Mouse (Mus musculus): ENCODE measurements at regions not wholly inside any gene's neighbourhood (a gene's known extent, or its start where the extent isn't known, plus 50 kb on each side); places are given as distances from the start of the nearest gene placed in this dataset.

DNA sequence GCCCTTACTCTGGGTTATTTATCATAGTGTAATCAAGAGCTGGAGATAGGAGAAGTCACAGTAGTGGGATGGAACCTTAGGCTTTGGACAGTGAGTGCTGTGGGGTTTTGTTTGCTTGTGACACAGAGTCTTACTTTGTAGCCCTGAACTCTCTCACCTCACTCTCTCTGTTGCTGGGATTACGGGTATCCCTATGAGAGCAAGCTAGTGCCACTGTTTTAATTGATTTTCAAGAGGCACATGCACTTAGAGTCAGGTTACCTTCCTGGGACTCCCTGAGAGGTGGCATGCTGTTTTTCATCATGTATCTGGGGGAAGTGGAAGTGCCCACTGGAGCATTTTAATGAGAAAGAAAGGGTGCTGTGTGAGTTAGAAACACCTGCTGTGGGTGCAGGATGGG, 306.0 kb upstream of the Kazn start:
- no peaks in the 10 kb centered on the region for H3K36me3 ChIP-seq (ENCODE audit: control insufficient read depth, insufficient read depth, low read length)
- no peak overlapping the region for H3K4me3 ChIP-seq (ENCODE audit: low read depth, low read length)
- 76% methylated on average over 1 of the region's 1 CpGs for WGBS
- DNase-seq (ENCODE audit: low spot score) (no peak), ATAC-seq (no peak)
- no peak overlapping the region for H3K27ac ChIP-seq (ENCODE audit: low read depth, low read length)
- H3K4me2 ChIP-seq (ENCODE audit: low read length) = no peak overlapping the region
- no peak overlapping the region for H3K9ac ChIP-seq (ENCODE audit: low read length)
- H3K9me3 ChIP-seq (replicated peaks; ENCODE audit: control insufficient read depth, low read length) = no peaks in the 10 kb centered on the region
- H3K4me1 ChIP-seq (ENCODE audit: control insufficient read depth, insufficient read depth, low read length) = no peaks in the 10 kb centered on the region
- no peaks in the 10 kb centered on the region for H3K27me3 ChIP-seq (replicated peaks; ENCODE audit: control insufficient read depth, insufficient read depth, low read length)

DNA sequence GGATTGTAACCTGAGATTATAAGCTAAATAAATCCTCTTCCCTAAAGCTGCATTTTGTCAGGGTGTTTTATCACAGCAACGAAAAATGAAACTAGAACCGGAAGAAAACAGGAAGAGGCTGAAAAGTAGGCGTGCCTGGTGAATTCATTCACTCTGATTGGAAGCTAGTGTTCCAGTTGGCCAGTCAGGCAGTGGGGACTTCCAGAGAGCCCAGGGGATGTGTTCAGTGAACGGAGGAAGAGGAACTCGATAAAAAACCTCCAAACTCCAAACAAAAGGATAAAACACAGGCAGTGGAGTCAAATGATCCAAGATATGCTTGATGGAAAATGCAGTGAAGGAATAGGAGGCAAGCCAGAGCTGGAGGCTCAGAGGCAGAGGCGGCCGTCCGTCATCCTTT, 305.5 kb upstream of the Kazn start:
- ATAC-seq (no peak), DNase-seq (ENCODE audit: low spot score) (no peak)
- Histone ChIP-seq H3K4me3 (ENCODE audit: low read depth, low read length) (no peak overlapping the region), H3K27ac (ENCODE audit: low read depth, low read length) (no peak overlapping the region), H3K27me3 (replicated peaks; ENCODE audit: control insufficient read depth, insufficient read depth, low read length) (no peaks in the 10 kb centered on the region), H3K9ac (ENCODE audit: low read length) (no peak overlapping the region), H3K9me3 (replicated peaks; ENCODE audit: control insufficient read depth, low read length) (no peaks in the 10 kb centered on the region), H3K4me1 (ENCODE audit: control insufficient read depth, insufficient read depth, low read length) (no peaks in the 10 kb centered on the region), H3K36me3 (ENCODE audit: control insufficient read depth, insufficient read depth, low read length) (no peaks in the 10 kb centered on the region), H3K4me2 (ENCODE audit: low read length) (no peak overlapping the region)
- WGBS = 89% methylated on average over 8 of the region's 8 CpGs

DNA sequence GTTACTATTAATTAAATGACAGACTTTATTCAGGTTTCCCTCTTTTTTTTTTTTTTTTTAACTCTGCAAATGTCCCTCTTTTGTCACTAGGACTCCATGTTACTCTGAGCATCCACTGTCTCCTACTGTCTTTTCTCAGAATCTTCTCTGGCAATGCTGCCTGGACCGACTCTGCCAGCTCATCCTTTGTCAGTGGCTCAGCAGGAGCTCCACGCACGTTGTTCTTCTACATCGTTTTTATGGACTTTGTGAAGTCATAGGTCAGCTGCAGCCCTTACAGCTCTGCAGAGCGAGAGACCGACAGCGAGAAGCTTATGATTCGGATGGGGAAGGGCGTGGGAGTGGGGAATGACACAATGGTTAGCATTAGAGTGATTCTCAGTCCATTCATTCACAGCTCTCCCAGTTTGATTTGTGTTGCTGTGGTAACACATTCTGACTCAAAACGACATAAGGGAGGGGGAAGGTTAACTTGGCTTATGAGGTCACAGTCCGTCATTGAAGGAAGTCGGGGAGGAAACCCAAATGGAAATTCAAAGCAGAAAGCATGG, 300.1 kb upstream of the Kazn start:
- Histone ChIP-seq H3K36me3 (ENCODE audit: control insufficient read depth, insufficient read depth, low read length) (no peaks in the 10 kb centered on the region), H3K27ac (ENCODE audit: low read depth, low read length) (no peak overlapping the region), H3K4me1 (ENCODE audit: control insufficient read depth, insufficient read depth, low read length) (no peaks in the 10 kb centered on the region), H3K9me3 (replicated peaks; ENCODE audit: control insufficient read depth, low read length) (no peaks in the 10 kb centered on the region), H3K4me2 (ENCODE audit: low read length) (no peak overlapping the region), H3K4me3 (ENCODE audit: low read depth, low read length) (no peak overlapping the region), H3K27me3 (replicated peaks; ENCODE audit: control insufficient read depth, insufficient read depth, low read length) (no peaks in the 10 kb centered on the region), H3K9ac (ENCODE audit: low read length) (no peak overlapping the region)
- WGBS = 65% methylated on average over 12 of the region's 12 CpGs
- ATAC-seq (no peak), DNase-seq (ENCODE audit: low spot score) (no peak)

DNA sequence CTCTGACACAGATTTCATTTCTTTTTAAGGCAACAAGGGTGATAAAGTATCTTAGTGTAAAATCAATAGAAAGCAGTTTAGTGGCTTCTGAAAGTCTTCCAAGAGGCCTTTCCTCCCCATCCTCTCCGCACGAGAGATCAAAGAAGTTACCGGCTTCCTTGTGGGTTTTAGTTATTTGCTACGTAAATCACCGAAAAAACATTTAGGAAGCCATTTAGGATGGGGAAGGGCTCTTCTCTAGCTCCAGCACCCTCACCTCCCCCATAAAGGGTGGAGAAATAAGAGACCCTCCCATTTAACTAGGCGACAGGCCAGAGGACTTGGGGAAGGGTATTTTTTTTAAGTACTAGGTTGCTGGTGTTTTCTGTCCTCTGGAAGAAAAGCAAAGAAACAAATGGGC, 287.9 kb upstream of the Kazn start:
- no peak overlapping the region for H3K9ac ChIP-seq (ENCODE audit: low read length)
- 71% methylated on average over 6 of the region's 6 CpGs for WGBS
- H3K4me2 ChIP-seq (ENCODE audit: low read length) = no peak overlapping the region
- ATAC-seq (no peak), DNase-seq (ENCODE audit: low spot score) (no peak)
- no peaks in the 10 kb centered on the region for H3K9me3 ChIP-seq (replicated peaks; ENCODE audit: control insufficient read depth, low read length)
- H3K27ac ChIP-seq (ENCODE audit: low read depth, low read length) = no peak overlapping the region
- H3K36me3 ChIP-seq (ENCODE audit: control insufficient read depth, insufficient read depth, low read length) = no peaks in the 10 kb centered on the region
- no peaks in the 10 kb centered on the region for H3K27me3 ChIP-seq (replicated peaks; ENCODE audit: control insufficient read depth, insufficient read depth, low read length)
- no peak overlapping the region for H3K4me3 ChIP-seq (ENCODE audit: low read depth, low read length)
- H3K4me1 ChIP-seq (ENCODE audit: control insufficient read depth, insufficient read depth, low read length) = no peaks in the 10 kb centered on the region

DNA sequence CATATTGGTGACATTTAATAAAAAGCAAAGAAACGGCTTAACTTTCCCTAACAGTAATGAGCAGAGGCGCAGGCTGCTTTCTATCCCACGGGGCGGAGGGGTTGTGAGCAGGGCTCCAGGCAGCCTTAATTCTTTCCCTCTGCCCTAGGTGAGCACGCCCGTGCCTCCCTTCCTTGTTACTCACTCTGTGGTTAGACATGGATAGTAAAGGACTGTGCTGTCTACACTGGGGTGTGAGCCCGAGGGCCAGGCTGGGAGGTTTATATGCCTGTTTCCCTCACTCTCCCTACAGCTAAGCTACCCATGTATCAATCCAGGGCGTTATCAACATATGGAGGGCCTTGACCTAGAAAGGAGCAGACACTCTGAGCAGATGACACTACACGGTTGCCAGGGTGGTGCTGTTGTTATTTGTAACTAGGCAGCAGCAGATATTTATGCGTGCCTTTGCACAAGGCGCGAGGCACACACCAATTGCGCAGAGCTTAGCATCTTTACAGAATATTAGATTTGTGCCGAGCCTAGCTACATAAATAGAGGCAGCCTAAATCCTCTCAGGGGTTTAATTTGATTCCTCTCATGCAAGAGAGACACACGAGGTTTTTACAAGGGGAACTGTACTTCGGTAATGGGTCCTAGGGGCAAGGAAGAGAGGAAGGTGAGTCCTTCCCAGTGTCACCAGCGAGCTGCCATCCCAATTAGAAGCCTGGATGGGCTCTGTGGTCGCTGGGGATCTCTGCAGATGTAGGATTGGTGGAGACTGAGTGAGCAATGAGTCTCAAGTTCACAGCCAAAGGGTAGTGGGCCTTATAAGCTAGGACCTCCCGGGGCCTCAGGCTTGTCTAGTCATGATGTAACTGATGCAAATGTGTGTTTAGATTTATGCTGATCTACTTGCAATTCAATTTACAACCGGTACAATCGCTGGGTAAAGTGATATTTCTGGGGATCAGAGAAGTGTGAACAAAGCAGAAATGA, 278.6 kb upstream of the Kazn start:
- Histone ChIP-seq H3K4me3 (ENCODE audit: low read depth, low read length) (no peak overlapping the region), H3K9ac (ENCODE audit: low read length) (no peak overlapping the region), H3K9me3 (replicated peaks; ENCODE audit: control insufficient read depth, low read length) (no peaks in the 10 kb centered on the region), H3K4me2 (ENCODE audit: low read length) (no peak overlapping the region), H3K36me3 (ENCODE audit: control insufficient read depth, insufficient read depth, low read length) (no peaks in the 10 kb centered on the region), H3K27me3 (replicated peaks; ENCODE audit: control insufficient read depth, insufficient read depth, low read length) (no peaks in the 10 kb centered on the region), H3K27ac (ENCODE audit: low read depth, low read length) (0 out of 2 replicates have a peak overlapping the region, but pooled peaks have one; percentile 44), H3K4me1 (ENCODE audit: control insufficient read depth, insufficient read depth, low read length) (no peaks in the 10 kb centered on the region)
- 66% methylated on average over 21 of the region's 21 CpGs for WGBS
- ATAC-seq = peak; percentile 34; the same call in 1 of the 2 replicates
- peak; percentile 58 for DNase-seq (ENCODE audit: low spot score)

DNA sequence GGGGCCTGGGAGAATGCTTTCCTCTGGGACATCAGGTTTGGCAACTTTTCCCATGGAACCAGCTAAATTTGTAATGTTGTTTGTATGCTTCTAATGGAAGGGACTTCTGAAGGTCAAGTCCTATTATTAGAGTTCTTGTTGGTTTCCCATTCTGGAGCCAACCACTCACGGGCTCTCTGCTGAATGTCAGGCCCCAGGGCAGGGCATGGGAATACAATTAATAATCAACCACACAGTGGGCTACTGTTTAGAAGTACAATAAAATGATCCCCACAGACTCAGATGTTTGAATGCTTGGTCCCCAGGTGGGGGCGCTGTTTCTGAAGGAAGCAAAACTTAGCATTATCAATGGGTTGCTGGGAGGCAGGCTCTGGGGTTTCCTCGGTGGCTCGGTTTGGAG, 275.6 kb upstream of the Kazn start:
- Histone ChIP-seq H3K36me3 (ENCODE audit: control insufficient read depth, insufficient read depth, low read length) (no peaks in the 10 kb centered on the region), H3K4me3 (ENCODE audit: low read depth, low read length) (no peak overlapping the region), H3K27me3 (replicated peaks; ENCODE audit: control insufficient read depth, insufficient read depth, low read length) (no peaks in the 10 kb centered on the region), H3K4me1 (ENCODE audit: control insufficient read depth, insufficient read depth, low read length) (no peaks in the 10 kb centered on the region), H3K9me3 (replicated peaks; ENCODE audit: control insufficient read depth, low read length) (peaks cover 3% of the 10 kb centered on the region; the same call in 1 of the 2 replicates), H3K27ac (ENCODE audit: low read depth, low read length) (no peak overlapping the region), H3K9ac (ENCODE audit: low read length) (no peak overlapping the region), H3K4me2 (ENCODE audit: low read length) (no peak overlapping the region)
- ATAC-seq = no peak
- no peak for DNase-seq (ENCODE audit: low spot score)
- WGBS = 80% methylated on average over 4 of the region's 4 CpGs

DNA sequence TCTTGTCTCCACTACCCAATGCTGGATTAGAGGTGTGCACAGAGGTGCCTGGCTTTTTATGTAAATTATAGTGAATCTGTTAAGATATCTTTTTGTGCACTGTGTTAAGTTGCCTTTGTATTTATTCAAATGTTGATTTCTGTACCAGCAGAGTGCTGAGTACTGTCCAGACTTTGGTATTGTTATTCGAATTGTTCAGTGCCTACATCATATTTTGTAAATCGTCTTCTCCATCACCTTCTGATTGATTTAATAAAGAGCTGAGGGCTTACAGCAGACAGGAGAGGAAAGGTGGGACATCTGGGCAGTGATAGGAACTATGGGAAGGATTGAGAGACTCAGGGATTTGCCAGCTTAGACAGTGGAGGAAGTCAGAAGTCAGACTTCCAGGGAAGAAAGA, 270.2 kb upstream of the Kazn start:
- no peak for DNase-seq (ENCODE audit: low spot score)
- H3K27ac ChIP-seq (ENCODE audit: low read depth, low read length) = no peak overlapping the region
- ATAC-seq = no peak

DNA sequence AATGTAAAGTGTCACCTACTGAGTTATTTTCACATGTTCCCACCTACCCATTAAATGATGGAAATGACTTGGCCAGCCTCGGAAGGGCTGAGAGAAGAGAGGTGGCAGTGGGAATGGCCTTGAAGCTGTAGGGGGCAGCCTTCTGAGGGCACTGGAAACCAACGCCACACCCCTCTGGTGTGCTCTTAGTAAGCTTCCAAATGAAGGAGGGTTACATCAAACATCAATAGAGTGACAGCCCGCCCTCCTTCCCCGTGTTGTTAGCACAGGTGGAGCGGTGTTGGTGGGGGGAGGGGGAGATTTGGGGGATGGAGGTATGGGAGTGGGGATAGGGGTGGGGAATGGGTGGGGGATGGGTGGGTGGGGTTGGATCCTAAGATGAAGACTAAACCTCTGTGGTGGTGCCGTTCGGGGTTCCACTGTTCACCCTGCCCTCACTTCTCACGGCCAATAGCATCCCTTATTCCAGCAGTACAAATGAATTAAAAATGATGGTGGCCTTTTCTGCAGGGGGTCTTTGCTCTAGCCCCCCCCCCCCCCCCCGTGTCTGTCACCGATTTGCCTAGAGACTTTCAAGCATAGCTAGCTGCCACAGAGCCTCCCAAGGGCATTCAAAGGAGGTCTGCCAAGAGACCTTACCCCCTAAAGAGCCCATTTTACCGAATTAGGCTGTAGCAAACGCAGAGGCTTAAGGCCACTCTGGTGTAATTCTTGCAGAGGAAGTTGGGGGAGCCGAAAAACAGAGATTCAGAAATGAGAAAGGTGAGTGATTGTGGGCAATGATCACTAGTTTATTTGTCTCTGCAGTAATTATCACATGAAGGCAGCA, 267.4 kb upstream of the Kazn start:
- Histone ChIP-seq H3K4me2 (ENCODE audit: low read length) (no peak overlapping the region), H3K36me3 (ENCODE audit: control insufficient read depth, insufficient read depth, low read length) (no peaks in the 10 kb centered on the region), H3K9ac (ENCODE audit: low read length) (no peak overlapping the region), H3K9me3 (replicated peaks; ENCODE audit: control insufficient read depth, low read length) (no peaks in the 10 kb centered on the region), H3K4me1 (ENCODE audit: control insufficient read depth, insufficient read depth, low read length) (peaks cover 8% of the 10 kb centered on the region), H3K27me3 (replicated peaks; ENCODE audit: control insufficient read depth, insufficient read depth, low read length) (no peaks in the 10 kb centered on the region), H3K27ac (ENCODE audit: low read depth, low read length) (no peak overlapping the region), H3K4me3 (ENCODE audit: low read depth, low read length) (no peak overlapping the region)
- peak; percentile 40; the same call in 1 of the 2 replicates for ATAC-seq
- peak; percentile 51 for DNase-seq (ENCODE audit: low spot score)
- 7% methylated on average over 12 of the region's 13 CpGs for WGBS

More for the DNA sequence above, 270.2 kb upstream of the Kazn start:
- H3K4me3 ChIP-seq (ENCODE audit: low read depth, low read length) = no peak overlapping the region
- H3K27me3 ChIP-seq (replicated peaks; ENCODE audit: control insufficient read depth, insufficient read depth, low read length) = no peaks in the 10 kb centered on the region
- WGBS = 79% methylated on average over 2 of the region's 2 CpGs
- H3K4me2 ChIP-seq (ENCODE audit: low read length) = no peak overlapping the region
- H3K36me3 ChIP-seq (ENCODE audit: control insufficient read depth, insufficient read depth, low read length) = no peaks in the 10 kb centered on the region
- H3K4me1 ChIP-seq (ENCODE audit: control insufficient read depth, insufficient read depth, low read length) = peaks cover 8% of the 10 kb centered on the region
- no peak overlapping the region for H3K9ac ChIP-seq (ENCODE audit: low read length)
- peaks cover 3% of the 10 kb centered on the region; the same call in 1 of the 2 replicates for H3K9me3 ChIP-seq (replicated peaks; ENCODE audit: control insufficient read depth, low read length)

All from forebrain, embryonic 14.5 days (tissue).